Mouse (Mus musculus) heart, postnatal 0 days (tissue): Measurements from ENCODE around the gene Zmiz1.

Source experiments
- CTCF ChIP-seq: IDR thresholded peaks from 2 replicates; pipeline ENCODE4 v1.5.1; 2016; ENCODE audit warnings: antibody characterized with exemption, control low read depth, low read depth
- EP300 ChIP-seq: IDR thresholded peaks from 2 replicates; pipeline ENCODE4 v1.6.1; 2016; ENCODE audit warnings: antibody characterized with exemption, low read depth

DNA sequence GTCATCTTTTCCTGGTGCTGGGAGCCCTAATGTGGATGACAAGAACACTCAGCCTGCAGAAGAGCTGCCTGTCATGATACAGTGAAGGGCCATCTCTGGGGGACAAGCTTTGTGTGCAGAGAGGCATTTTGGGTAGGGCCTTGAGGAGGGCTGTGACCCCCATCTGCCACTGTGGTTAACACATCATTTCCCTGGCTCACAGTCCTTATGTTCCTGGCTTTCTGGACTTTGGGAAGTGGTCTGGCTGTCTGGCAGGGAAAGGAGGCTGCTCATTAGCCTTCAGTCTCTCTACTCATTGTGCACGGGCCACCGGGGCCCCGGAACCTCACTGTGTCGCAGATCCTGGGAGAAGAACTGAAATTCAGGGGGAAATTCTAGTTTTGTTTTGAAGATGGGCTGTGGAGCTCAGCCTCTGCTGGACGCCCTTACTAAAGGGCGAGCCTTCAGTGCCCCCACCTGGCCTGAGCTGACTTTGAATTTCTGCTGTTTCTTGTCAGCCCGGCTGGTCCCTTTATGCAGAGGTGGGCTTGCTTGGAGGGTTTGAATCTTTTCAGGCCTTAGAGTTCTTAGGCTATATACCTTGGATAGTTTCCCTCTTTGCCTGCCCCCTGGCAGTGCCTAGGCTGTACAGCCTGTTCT lies 10.0 kb downstream of the Zmiz1 start:
- TF ChIP-seq CTCF (peak; percentile 11; the same call in 1 of the 2 replicates), EP300 (no peak)
